Mouse (Mus musculus) frontal cortex, postnatal 25 days (tissue): ENCODE measurements around the gene Atp2c2.

Source experiments
- DNase-seq, 2 experiments: peaks; one replicate each; pipeline ENCODE4 v3.0.0; 2022; ENCODE audit warnings: low spot score in 2 of 2

The Atp2c2 gene

DNA sequence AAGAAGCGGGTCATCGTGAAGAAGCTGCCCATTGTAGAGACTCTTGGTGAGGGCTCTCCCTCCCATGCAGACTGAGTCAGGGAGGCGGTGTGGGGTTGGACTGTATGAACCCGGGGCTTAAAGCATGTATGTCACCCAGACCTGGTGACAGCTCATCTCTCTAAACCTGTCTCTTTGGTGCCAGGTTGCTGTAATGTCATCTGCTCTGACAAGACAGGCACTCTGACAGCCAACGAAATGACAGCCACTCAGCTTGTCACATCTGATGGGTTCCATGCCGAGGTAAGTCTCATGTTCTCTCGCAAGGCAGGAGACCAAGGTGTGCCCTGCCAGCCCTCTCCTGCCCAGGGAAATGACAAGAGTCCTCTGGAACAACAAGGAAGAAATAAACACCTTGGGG lies 42.6 kb downstream of the Atp2c2 start:
- DNase-seq = no peak

DNA sequence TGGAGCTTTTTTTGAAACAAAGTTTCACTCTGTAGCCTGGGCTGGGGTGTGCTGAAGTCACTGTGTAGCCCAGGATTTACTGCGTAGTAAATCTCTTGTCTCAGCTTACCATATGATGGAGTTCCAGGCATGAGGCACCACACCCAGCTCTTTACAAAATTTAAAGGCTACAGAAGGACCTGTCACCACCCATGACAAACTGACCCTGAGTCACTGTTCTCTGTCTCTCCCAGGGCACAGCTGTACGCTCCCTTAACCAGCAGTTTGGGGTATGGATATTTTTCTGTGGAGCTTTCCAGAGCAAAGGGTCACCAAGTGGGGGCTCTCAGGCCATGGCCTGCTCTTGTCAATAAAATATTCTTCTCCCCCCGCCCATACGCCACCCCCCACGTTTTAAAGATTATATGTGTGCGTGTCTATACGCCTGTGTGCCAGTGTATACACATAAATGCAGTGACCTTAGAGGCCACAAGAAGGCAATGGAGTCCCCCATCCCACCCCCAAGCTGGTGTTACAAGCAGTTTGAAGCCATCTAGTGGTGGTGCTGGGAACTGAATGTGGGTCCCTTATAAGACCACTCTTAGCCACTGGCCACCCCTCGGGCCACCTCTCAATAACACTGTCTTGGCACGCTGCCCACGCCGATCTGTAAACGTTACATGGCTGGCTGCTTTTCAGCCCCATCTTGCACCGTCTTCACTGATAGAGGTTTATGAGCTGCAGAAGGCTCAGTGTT lies 43.6 kb downstream of the Atp2c2 start:
- peak; percentile 18 to 35 for DNase-seq

DNA sequence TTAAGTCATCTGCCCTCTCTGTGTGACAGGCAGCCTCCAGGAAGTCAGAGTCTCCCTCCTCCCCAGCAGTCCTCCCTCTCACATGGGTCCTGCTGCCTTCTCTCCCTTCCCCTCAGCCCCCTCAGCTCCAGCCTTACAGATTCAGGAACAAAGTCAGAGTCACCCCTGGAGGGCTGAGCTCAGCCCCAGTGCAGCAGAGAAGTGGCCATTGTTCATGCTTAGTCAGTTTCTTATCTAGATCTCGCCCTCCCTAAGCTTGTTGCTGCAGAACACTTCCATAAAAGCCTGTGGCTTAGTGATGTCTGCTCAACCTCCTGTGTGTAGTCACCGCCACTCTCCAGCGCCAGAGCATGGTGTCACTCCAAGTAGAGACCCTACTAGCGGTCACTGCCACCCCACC lies 44.8 kb downstream of the Atp2c2 start:
- DNase-seq = no peak

DNA sequence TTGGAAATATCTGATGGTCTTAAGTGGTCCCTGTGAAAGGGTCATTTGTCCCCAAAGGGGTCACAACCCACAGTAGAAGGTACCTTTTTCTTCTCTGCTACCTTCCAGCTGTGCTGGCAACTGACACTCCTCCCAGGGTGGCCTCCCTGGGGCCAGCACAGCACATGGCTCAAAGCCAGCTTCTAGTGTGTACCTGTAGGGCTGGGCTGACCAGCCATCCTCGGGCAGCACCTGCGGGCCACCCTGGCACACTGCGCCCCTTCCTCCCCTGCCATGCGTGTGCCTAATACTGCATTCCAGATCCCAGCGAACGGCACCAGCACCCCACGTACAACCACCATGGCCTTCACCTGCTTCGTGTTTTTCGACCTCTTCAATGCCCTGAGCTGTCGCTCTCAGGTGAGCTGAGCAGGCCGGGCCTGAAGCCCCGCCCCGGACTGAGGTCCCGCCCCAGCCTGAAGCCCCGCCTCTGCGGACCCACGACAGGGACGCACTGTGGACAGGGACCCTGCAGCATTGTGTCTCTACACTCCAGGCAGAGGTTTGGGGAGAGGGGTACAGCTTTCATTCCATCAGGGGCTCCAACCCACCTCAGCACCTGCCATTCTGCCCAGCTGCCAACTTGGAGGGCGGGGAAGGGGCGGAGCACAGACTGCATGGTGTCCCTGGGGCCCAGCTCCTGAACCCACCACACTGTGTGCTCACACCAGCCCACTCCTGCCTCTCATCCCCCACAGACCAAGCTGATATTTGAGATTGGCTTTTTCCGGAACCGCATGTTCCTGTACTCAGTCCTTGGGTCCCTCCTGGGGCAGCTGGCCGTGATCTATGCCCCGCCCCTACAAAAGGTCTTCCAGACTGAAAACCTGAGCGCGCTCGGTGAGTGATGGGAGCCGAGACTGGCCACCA lies 55.7 kb downstream of the Atp2c2 start:
- no peak for DNase-seq

DNA sequence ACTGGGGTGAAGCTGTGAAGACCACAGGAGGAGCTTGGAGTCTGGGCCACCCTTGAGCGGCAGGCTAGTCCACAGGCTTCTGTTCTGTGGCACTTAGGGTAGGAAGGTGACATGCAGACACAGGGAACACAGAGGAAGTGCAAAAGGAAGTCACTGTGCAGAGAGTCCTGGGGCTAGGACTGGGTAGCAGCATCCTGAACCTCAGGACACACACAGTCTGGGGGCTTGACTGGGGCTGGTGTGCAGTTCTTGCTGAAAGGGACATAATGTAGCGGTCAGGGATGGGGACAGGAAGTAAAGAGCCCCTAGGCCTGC lies 56.3 kb downstream of the Atp2c2 start:
- DNase-seq = no peak

DNA sequence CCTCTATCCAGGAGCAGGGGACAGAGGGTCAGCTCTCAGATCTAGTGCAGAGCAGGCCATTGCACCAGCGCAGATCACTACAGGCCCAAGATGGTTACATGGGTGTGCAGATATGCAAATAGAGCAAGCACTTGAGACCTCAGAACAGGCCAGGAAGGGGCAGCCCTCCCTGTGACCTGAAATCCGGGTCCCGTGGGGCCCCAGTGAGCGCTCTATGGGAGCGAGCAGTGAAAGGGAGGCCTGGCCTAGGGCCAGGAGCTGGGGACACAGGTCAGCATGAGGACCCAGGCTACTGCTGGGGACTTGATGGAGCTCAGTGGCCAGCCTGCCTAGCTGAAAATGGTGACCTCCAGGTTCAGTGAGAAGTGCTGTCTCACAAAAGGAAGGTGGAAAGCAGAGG lies 56.7 kb downstream of the Atp2c2 start:
- DNase-seq = no peak

DNA sequence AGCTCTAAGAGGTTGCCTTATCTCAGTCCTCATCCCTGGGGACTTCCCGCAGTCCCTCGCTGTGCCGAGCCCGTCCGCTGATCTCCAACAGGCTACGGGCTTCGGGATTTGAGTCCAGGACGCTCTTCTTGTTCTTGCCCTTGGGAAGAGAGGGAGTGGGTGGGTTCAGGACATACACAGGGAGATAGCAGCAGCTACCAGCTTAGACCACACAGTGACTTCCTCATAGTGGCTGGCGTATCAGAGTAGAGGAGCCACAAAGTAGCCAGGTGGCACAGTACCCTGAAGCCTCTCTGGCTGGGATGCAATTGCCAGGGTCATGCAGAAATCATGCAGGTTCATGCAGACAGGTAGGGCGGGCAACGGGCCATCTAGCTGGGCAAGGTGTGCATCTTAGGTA lies 61.9 kb downstream of the Atp2c2 start:
- DNase-seq = no peak

DNA sequence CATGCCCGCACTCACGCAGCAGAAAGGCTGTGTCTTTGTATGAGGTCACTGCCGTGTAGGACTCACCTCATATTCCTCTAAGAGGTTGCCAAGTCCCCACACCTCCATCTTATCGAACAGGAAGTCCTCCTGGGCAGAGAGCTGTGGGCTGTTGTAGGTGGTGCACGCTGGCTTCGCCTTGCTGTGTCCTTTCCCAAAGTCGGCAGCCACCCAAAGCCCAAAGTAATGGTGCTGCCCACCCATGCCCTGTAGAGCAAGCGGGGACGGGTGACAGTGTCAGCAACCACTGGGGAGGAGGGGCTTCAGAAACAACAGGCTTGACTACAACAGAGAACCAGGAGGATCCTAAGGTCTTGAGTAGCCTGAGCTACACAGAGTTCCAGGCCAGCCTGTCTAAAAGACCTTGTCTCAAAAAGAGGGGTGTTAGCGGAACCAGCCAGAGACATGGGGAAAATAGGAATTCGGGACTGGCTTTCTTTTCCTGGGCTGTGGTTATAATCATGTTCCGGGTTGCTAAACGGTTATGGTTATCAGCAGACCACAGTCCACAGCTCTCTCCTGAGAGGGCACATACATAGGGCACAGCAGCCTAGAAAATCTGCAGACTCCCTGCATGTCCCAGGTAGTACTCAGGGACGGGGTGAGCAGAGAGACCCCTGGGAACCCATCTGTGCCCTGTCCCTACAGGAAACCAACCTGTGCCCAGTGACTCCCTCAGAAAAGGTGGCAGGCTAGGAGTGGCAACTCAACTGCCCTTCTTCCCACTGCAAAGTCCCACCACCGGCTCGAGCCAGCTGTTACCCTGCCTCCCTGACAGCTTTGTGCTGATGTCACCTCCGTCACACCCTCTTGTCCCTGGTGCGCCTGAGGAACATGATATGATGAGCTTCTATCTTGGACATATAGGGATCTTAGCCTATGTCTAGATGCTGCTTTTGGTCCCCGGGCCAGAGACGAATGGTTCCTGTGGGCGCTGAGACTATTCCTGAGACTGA lies 62.7 kb downstream of the Atp2c2 start:
- DNase-seq = no peak

DNA sequence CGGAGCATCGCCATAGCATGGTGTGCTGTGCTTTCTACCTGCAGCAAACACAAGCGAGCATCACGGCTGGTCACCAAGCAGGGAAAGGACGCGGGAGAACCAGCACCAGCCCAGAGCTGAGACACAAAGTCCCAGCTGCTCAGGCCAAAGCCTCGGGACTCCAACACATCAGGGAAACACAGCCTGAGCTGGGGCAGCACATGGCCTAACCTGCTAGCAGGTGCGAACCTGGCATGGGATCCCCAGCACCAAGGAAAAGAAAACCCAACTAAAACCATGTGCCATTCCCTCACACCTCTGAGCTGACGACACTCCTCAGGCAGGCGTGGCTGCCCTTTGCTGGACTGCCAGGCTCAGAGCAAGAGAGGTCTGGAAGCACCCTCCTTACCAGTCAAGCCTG lies 65.5 kb downstream of the Atp2c2 start:
- no peak for DNase-seq

DNA sequence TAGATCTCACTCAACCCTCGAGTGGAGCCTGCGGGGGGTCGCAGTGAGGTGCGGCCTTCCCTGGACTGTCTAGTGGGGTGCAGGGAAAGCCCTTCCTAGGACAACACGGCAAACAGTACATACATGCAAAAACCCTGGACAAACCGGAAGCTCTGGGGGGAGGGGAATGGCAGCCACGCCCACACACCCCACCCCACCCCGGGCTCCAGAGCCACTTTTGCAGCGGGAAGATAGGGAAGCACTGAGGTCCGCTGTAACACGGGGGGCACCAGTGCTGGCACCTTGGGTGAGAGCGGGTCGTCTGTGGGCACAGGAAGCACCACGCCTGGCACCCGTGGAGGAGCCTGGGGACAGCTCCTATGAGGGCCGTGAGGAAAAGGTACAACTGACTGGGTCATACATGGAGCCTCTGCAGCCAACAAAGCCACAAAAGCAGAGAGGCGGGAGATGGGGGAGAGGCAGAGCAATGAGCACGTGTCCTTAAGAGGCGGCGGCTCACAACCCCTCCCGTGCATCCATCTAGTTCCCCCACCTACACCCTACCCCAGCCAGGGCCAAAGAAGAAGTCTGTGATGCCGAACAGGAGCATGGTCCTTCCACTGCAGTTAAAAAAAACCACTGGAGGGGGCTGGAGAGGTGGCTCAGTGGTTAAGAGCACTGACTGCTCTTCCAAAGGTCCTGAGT lies 66.1 kb downstream of the Atp2c2 start:
- DNase-seq = no peak

DNA sequence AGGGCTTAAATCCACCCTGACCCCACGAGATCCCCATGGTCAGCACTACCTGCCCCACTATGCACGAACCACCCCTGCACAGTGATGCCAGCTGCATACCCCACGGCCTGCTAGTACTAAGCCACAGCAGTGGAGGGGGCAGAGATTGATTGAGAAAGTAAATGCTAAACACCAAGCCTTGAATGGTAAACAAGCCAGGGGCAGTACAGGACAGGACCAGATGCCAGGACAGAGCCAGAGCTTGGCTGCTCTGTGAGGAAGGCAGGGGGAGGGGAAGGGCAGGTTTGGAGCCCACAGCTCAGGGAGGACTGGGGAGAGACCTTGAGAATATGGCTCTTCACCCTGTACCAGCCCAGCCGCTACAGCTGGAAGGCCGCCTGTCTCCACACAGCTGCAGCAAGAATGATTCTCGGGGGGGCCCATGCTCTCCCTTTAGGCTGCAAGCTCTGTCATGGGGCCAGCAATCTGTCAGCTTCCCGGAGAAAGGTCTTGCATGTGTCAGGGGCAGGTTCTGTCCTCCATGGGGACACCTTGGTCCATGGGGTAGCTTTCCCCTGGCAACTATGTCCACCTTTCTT lies 76.9 kb downstream of the Atp2c2 start:
- DNase-seq = no peak

DNA sequence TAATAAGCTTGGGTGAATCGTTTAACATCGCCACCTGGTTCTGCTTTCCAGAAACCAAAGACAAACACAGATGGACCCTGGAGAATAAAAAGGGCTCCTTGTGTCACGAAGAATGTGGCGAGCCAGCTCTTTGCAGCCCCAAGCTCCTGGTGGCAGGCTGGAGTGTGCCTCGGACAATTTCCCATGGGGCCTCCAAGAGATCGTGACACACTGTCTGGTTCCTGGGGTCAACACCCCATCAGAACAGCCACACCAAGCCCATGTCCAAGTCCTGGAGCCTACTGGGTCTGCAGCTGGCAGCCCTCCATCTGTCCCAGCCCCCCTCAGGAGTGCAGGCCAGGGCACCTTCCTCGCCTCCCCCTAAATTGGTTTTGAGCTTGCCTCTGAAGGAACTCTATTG lies 78.0 kb downstream of the Atp2c2 start:
- DNase-seq = no peak

DNA sequence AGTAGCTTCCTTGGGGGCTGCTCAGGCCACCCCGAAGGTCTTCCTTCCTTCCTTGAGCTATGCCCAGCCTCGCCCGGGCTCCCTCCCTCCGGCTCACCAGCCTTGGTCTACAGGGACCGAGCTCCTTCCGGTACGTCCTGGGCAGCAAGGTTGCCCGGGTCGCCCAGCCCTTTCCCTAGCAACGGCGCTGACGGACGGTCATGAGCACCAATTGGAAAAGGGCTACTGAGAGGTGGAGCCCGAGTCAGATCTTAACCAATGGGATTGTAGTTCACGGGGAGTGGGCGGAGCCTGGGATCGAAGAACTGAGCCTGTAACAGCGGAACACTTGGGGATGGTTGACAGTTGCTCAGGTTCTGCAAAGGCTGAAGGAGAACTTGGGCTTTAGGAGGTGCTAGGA lies 78.5 kb downstream of the Atp2c2 start, which contains the start of gene Tldc1:
Tldc1 (minus strand) TSS at position 154 of the 400 bp plus-strand sequence.
- peak; percentile 99 to 100 for DNase-seq

DNA sequence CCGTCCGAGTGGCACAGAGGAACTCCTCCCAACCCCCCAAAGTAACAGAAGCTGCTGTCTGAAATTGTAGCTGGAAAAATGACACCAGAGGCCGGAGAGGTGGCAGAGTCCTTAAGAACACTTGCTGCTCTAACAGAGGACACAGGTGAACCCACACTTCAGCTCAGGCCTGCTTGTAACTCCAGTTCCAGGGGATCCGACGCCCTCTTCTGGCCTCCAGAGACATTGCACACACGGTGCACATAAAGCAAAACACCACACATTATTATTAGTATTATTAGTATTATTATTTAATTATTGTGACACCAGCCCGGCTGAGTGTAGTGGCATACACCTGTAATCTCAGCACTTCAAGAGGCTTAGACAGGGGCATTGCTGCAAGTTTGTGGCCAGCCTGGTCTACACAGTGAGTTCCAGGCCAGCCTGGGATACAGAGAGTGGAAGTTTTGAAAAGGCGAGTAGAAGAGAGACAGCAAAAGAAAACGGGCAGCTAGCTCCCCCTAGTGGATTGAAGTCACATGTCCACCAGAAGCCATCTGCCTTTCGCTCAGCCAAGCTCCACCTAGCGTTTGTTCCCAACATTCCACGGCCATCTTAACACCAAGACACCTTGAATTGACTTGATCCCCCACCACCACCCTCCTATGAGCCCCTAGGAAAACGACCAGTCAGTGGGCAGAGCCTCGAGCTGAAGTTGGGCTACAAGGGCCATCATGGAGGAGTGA lies 79.4 kb downstream of the Atp2c2 start:
- DNase-seq = peak; percentile 68 to 84

DNA sequence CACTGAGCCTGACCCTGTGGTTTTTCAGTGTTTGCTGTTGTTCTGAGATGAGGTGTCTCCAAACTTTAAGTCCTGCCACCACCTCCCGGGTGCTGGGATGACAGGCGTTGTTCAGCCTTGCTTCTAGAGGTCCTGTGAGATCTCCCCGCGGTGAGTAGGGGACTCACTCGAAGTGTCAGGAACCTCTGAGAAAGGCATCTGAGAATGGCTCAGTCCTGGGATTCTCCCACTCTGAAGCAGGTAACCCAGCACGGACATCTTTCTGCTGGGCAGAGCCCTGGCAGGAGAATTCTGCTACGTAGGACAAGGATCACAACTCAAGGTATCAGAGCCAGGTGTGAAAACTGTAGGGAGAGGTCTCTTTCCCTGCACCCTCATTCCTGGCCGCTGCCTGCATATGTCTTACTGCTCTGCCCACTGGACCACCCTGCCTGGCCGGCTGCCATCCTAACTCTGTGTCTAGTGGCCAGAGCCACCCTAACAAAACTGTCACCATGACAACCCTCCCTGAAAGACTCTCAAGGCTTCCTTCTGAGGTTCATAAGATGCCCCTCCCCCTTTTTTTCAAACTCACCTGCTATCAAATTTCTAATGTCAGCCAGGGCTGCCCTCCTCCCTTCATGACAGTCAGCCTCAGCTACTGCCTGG lies 80.7 kb downstream of the Atp2c2 start:
- no peak for DNase-seq

DNA sequence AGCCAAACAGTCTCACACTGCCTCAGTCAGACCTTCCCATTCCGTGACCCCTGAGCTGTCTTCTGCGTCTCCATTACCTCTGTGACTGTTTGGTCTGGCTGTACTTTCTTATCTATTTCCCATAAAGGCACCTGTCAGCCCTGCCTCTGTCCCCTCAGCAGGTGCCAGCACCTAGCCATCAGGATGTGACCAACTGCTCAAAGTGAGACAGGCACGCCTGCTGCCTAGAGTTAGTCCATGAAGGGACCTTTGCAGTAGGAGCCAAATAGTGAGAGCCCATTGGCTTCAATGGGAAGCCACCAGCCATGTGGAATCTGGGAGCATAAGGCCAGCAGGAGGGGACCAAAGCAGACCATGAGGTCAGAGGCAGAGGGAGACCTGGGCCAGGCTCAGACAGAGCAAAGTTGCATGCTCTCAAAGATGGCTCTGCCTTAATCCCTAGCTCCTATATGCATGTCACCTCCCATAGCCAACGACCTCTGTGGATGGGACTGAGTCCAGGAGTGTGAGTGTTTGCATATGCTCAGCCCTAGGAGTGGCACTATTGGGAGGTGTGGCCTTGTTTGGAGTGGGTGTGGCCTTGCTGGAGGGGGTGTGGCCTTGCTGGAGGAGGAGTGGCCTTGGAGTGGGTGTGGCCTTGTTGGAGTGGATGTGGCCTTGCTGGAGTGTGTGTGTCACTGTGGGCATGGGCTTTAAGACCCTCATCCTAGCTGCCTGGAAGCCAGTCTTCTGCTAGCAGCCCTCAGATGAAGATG lies 81.5 kb downstream of the Atp2c2 start:
- DNase-seq = no peak

DNA sequence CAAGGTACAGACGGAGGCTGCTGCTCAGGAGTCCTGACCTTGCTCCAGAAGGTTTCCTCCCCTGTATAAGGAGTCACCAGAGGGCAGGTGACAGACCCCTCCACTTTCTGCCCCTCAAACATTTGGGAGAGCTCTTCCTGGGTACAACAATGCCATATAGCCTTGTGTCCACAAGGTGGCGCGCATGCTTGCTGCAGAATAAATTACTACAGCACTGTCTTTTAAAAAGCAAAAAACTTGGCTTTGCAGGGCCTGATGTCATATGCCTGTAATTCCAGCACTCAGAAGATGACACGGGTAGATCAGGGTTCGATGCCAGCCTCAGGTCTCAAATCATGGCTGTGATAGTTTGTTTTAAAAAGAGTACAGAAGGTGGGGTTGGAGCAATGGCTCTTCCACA lies 82.9 kb downstream of the Atp2c2 start:
- DNase-seq = peak; percentile 63 to 77

DNA sequence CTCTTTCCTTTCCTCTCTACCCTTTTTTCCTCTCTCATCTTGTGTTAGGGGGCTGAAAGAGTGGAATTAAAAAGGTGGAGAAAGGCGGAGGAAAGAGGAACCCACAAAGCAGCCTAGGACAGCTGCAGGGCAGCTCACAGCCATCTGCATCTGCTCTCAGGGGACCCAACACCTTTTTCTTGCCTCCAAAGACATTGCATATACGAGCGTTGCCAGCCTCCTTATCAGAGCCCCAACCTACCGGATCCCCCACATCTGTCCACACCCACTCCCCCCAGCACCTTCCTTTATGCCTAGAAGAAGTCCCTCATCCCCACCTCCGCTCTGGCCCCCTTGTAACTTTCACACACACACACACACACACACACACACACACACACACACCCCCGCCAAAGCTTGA lies 83.8 kb downstream of the Atp2c2 start:
- DNase-seq = no peak

DNA sequence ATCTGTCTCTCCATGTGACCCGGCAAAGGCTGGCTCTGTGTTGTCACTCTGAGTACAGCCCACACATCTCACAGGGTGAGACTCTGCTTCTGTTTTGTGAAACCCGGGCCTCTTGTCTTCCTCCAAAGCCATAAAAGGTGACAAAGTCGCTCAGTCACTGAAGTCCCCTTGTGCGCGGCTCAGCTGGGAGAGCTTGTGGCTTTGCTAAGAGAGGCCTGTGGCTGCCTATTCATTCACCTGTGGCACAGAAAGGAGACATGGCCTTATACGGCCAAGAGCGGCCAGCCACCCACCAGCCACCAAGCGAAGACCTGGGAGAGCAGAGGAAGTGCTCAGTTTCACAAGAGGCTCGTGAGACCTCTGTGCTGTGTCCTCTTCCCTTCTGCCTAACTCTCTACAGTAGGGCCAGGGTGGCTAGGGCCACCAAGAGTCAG lies 84.3 kb downstream of the Atp2c2 start:
- no peak for DNase-seq
